Mouse (Mus musculus) lung, postnatal 0 days (tissue): ENCODE measurements around the gene Ints7.

Experiments
- CTCF ChIP-seq: IDR thresholded peaks from 2 replicates; pipeline ENCODE4 v1.5.1; 2016; ENCODE audit warnings: antibody characterized with exemption, mild to moderate bottlenecking
- EP300 ChIP-seq: IDR thresholded peaks from 2 replicates; pipeline ENCODE4 v1.6.1; 2016; ENCODE audit warnings: antibody characterized with exemption, mild to moderate bottlenecking, control low read depth

DNA sequence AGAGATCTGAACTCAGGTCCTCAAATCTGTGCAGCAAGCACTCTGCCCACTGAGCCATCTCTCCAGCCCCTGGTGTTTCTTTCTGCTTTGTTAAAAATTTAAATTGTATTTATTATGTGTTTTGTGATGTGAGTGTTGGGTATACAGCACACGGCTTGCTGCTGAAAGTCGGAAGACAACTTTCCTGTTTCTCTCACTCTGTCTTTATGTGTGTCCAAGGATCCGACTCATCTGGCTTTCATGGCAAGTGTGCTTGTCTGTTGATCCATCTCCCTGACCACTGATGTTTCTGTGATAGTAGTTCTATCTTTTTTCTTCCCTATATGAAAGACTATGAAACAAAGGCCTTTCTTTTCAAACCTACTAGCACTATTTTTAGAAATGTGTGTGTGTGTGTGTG lies 65.4 kb downstream of the Ints7 start:
- no peak for TF ChIP-seq CTCF
- TF ChIP-seq EP300 = no peak
